Mouse (Mus musculus) lung, postnatal 4 days (tissue): ENCODE data around the gene Ncbp3.
A peak's percentile ranks its signal among the peaks of the same experiment; 100 is the strongest.

ENCODE experiments used
- DNase-seq, 2 experiments: peaks; one replicate each; pipeline ENCODE4 v3.0.0; 2021

Ncbp3 gene

DNA sequence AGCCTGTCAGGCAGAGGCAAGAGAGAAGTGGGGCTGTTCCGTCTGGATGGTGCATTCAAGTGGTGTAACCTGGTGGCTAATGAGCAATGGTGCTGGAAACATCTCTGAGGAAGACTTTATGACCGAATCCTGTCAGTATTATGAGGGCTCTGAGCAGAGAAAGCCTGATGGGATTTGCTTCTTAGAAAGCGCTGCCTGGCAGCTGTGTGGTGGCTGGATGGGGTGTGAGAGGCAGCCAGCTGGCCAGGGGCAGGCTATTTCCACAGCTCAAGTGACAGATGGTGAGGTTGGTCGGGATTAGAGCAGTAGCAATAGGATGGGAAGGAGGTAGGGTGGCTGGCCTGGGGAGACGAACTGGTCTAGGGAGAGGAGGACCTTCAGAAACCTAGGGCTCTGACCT, 16.0 kb upstream of the Ncbp3 start:
- no peak for DNase-seq

DNA sequence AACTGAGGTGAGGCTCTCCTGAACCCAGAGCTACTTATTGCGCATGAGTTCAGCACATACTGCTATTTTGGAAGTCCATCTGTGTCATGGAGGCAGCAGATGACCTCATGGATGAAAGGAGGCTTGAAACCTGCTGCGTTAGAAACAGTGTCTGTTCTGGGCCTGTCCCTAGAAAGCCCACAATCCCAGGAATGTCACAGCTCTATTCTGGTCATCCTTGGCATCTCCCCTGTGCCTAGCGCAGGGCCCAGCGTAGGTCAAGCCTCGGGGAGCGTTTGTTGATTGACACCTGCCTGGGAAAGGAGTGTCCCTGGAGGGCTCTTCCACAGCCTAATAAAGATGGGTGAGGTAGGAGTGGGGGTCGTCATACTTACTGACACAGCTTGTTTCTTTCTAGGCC, 11.5 kb upstream of the Ncbp3 start:
- DNase-seq = no peak

DNA sequence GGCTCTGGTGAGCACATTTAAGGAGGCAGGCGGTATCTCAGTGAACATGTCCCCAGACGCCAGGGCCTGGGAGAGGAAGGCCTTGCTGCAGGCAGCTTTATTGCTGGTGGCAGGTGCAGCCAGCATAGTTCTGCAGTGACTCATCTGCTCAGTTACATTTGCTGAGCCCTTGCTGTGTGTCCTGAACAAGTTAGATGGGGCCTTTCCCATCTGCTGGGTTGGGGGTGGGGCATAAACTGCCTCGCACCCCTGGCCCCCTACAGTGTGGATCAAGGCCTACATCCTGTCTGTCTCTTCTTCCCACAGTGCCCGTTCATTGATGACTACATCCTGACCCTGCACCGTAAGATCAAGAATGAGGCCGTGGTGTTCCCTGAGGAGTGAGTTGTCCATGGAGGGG, 10.7 kb upstream of the Ncbp3 start:
- DNase-seq = no peak

DNA sequence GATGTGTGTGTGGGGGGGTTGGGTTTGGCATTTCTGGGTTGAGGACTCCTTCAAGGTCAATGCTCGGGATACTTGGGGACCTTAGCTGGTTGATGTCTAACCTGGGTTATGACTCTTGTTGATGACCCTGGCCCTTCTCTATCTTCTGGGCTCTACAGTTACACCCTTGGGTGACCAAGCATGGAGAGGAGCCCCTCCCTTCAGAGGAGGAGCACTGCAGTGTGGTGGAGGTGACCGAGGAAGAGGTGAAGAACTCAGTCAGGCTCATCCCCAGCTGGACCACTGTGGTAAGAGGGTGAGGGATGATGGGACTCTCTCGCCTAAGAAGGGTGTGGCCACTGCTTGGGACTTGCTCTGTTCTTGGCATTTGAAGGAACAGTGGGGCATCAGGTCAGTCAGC, 9.9 kb upstream of the Ncbp3 start:
- no peak for DNase-seq

DNA sequence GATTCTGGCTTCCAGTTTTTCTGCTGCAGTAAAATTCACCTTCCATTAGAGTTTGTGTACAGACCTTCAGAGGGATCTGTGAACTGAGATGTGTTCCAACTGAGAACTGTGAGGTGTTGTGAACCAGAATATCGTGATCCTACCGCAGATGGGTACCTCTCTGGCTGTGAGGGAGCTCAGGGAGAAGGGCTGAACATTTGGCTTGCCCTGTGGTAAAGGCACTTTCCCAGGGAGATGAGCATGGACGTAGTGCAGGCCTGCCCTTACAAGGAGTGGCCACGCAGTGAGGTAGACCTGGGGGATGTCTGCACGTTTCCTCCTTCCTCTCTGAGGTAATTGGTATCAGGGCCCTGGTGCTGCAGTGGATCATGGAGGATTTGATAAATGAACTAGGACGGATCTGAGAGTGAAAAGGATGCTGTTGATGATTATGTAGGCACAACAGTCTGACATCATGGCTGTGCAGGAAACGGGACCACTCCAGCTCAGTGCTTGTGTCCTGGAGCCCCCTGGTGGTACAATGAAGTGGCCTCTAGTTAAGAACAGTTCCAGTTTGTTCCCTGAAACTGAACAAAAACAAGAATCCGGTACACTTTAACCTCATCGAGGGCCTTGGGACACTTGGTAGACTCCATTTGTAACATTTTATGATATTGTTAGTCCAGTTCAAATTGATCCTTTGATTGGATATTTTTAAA, 8.3 kb upstream of the Ncbp3 start:
- DNase-seq = peak; percentile 58 to 79

DNA sequence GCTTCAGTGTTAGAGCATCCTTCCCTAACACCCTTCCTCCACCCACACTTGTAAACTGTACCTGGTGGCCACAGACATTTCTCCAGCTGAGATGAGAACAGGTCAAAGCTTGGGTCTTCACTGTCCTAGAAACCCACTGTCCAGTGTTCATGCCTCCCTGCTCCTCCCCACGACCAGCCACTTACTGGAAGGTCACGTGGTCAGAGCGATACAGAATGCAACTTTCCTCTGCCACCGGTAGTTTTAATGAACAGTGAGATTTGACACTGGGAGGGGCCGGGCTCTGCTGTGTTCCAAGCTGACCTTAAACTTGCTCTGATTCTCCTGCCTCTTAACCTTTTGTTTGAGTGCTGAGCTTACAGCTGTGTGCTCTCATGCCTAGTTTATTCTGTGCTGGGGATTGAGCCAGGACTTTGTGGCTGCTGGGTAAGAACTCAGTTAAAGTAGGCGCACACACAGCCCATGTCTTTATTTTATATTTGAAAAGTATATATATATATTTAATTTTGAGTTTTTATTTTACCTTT, 3.3 kb upstream of the Ncbp3 start:
- DNase-seq = peak in 1 of 2 experiments; percentile 39

DNA sequence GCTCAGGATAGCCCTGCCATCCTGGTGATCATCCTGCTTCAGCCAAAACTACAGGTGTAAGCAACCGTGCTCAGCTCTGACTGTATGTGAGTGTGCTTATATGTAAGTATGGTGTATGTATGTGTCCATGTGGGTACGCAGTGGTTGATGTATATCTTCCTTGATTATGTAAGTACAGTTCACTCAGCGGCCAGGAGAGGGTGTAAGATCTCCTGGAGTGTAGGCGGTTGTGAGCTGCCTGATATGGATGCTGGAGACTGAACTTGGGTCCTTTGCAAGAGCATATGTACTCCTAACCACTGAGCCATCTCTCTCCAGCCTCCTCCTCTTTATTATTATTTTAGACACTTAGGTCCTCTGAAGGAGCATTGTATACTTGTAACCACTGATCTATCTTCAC, 2.8 kb upstream of the Ncbp3 start:
- DNase-seq = peak in 1 of 2 experiments; percentile 5

DNA sequence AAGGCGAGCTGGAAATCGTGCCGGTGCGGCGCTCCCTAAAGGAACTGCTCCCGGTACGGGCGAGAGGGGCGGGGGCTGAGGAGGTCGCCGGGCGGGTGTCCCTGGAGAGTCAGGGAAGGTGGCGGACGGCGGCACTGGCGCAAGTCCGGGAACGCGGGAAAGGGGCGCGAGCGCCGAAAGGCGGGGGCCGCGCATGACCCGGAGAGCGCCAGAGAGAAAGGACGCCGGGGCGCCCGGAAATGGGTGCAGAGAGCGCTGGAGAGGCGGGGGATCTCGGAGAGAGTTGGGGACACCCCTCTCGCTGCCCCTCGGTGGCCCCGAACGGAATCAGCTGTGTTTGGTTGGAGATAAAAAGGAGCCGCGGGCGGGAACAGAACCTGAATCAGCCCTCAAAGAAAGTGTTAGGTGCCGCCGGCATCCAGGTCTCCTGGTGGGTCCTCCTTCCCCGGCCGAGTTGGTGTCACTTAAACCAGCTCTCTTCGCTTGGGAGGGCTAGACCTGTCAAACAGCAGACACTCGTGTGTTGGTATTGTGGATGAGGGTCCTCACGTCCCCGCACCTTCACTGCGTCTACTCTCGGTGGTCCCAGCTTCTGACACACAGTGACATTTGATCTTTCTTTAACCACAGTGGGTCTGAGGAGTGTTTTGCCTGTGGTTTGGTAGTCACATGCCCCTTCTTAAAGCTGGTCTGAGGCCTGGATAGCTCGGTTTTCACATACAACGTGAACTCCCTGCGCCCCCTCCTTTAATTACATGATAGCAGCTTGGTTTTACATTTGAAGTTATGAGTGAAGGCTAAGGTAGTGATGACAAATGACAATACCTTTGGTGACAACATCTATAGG, 670 bp downstream of the Ncbp3 start:
- no peak for DNase-seq

DNA sequence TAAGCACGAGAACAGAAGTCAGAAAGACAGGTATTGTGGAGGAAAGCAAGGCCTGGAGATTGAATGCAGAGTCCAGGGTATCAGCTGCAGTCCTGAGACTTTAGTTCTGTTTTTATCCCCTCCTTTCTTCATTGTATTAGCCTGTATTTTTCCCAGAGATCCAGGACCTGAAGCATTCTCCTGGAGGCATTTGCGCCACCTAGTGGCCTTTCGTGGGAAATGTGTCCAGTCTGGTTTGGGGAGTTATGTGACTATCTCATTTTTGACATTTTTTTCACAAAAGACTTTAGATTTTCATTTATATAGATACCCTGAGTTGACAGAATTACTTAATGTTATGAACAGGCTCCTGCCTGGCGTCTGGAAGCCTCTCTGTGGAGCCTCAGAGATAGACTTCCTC, 1.8 kb downstream of the Ncbp3 start:
- DNase-seq = peak; percentile 72 to 85

DNA sequence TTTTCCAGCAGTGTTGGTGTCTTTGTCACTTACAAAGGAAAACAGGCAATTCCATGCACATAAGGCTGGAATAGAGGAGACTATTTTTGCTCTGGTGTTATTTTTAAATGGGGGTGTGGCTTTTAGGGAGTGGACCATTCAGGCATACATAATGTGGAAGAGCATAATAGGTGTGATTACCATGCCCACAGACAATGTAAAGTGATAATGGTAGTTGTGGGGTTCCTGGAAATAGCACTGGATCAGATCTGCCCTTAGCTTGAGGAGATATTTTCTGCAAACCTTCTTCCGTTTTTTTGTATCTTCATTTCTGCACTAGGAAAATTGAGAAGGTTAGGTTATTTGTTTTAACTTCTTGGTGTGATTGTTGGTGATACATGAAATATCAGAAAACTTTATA, 5.2 kb downstream of the Ncbp3 start:
- no peak for DNase-seq

DNA sequence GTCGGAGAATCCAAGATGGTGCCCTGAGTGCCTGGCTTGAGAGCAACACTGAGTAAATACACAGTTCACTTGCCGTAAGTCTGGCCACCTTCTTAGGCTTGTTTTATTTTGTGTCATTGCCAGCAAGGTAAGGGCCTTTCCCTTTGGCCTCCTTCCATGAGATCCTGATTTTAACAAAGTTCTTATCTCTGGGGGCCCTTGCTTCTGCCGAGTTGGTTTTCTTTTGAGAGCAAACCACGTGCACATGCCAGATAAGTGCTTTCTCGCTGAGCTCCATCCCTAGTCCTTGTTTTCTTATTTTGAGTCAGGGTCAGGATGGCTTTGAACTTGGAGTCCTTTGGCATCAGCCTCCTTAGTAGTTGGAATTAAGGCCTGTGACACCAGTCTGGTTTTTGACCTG, 10.1 kb downstream of the Ncbp3 start:
- DNase-seq = no peak

DNA sequence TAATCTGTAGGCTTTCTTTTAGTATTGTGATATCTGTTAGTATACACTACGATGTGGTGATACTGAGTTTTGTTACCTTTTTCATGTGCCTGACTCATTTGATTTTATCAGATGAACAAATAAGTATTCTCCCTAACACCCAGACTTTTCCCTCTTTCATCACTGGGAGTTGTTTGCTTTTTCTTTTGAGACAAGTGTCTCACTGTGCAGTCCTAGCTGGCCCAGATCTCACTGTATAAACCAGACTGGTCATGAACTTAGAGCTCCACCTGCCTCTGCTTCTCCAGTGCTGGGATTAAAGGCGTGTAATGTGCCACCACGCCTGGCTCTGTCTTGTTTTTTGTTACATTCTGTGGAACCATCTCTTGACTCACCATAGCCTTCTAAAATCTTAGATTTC, 12.0 kb downstream of the Ncbp3 start:
- no peak for DNase-seq

DNA sequence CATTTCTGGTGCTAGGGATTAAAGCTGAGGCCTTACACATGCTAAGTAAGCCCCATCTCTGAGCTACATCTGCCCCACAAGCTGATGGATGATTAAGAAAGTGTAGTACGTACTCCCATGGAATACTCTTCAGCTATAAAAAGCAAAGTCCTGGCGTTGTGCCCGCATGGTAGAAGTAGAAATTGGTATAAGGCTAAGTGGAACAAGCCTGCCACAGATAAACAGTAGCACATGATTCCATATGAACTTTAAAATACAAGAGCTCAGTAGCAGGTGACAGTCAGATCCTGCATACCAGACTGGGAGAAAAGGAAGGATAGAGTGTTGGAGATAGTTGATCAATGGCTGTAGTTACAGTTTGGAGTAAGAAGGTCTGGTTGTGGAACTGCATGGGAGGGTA, 13.8 kb downstream of the Ncbp3 start:
- no peak for DNase-seq

DNA sequence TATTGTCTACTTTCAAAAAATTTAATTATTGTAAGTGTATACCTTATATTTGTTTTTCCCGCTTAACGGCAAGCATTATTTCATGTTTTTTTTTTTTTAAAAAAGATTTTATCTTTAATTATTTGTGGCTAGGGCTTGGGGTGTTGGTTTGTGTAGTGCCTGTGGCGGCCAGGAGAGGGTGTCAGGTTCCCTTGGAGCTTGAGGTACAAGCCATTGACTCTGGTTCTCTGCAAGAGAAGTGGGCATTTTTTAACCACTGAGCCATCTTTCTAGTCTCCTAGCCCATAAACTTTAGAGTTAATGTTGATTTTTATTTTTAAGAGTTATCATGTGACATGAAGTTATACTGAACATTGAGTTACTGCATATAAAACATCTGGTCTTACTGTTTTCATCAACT, 24.3 kb downstream of the Ncbp3 start:
- peak in 1 of 2 experiments; percentile 54 for DNase-seq

DNA sequence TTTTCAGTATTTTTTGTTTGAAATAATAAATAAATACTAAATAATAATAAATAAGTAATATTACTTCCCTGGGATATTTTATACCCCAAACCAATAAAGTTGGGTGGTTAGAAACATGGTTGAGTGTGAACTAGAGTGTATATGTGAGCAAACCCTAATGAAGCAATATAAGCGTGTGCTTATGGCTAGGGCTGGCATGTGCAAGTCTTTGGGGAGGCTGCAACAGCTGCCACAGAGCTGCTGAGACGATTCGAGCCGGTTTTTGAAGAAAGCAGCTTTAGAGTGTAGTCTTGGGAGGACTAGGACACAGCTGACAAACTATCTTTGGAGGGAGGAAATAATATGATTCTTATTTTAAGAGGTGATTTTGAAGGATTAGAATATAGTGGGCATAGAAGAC, 28.7 kb downstream of the Ncbp3 start:
- no peak for DNase-seq

DNA sequence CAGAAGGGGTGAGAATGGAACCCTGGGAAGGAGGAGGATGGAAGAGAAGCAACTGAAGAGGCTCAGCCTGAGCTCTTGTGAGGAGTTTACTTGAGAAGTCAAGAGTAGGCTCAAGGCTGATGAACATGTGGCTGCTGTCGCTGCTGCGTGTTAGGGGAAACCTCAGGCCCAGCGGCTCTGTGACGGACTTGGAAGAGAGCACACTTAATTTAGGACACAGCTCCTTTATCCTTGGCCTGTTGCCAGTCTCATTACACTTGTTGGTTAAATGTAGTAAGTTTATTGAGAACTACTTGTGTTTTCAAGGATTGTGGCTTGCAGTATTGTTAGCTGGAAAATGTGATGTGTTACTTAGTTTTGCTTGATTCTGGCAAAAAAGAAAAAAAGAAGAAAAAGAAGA, 29.1 kb downstream of the Ncbp3 start:
- no peak for DNase-seq

DNA sequence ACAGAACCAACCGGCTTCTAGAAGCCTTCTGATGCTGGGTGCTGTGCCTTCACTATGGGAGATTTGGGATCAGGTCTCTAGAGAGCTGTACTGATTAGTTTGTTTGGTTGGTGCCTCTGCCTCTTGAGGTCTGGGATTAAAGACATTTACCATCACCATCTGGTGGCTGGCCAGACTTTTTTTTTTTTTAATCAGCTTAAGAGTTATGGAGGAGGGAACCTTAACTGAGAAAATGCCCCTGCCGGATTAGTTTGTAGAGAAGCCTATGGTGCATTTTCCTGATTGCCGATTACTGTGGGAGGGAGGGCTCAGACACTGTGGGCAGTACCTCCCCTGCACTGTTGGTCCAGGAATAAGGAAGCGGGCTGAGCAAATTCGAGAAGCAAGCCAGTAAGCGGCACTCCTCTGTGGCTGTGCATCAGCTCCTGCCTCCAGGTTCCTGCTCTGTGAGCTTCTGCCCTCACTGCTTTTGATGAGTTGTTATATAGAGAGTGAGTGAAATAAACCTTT, 29.7 kb downstream of the Ncbp3 start:
- DNase-seq = no peak

DNA sequence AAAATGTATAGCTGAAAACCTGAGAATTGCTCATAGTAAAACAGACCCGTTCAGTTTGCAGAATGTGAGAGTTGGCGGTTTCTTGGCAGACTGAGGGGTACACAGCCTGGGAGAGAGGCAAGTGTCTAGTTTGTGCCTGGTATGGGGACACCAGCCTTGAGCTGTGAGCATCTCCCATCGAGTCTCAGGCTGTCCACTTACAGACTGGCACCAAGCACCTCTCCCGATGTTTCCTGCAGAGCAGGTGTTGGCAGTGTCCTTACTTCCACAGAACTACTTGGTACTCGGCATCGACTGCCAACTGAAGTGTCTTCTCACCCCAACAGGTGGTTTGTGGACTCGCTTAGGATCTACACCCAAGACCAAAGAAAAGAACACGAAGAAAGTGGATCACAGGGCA, 31.0 kb downstream of the Ncbp3 start:
- no peak for DNase-seq

DNA sequence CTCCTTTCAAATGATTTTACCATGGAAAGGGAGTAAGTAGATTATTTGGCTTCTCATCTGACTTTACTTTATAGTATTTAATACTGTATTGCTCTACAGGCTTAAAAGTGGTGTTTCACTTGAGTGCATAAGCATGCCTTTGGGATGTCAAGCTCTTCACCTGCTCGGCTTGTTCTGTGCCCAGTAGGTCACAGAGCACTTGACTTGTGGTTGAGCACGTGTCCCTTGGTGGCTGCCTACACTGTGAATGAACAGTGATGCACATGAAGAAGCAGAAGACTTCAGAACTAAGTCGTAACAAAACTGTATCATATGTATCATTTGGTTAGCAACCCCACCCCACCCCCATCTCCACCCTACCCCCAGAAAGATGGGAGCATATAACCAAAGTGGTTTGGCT, 32.7 kb downstream of the Ncbp3 start:
- DNase-seq = no peak

DNA sequence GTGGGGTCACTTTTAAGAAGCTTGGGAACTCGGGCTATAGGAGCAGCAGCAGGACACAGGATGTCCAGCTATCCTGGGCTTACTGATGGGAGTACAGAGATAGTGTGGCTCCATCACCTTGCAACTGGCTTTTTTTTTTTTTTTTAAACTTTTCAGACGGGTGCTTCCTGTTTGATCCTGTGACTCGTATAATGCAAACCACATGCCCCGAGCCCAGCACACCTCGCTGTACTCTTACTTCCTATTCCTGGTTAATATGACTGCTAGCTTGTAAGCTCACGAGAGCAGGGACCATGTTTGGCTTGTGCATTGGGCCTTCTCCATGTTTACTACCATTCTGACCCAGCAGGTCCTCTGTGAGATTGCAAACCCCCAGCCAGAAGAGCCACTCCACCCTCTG, 36.7 kb downstream of the Ncbp3 start:
- no peak for DNase-seq

DNA sequence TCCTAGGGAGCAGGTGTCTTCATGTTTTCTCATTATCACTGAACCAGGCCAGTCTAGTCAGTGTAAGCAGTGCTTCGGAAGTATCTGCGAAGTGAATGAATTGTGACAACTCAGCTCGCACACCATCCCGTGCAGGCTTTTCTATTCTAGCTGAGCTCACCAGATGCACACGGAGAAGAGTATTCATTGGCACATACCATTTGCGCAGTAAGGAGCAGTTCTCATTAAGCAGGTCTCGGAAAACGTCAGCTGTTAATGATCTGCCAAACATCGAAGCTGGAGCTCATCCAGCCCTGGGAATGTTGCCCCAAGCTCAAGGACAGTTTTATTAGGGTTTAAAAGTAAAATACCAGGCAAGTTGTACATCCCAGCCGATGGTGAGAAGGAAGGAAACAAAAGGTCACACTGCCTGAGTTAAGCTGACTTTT, 37.2 kb downstream of the Ncbp3 start:
- DNase-seq = peak; percentile 37 to 73

DNA sequence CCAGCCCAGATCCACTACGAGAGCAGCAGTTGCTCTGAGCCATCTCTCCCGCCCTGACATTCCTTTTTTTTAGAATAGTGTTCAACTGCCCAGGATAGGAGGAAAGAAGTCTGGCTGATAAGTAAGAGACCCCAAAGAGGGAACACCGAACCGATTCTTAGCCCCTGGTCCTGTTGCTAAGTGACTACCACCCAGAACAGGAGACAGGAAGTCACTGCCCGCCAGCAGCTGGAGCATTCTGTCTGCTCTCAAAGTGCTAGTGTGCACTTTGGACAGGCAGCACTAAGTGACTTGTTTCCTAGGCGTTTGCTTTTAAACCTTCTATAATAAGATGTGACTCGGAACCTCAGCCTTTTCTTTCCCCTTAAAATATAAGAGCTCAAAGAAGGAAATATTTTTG, 37.8 kb downstream of the Ncbp3 start:
- no peak for DNase-seq

DNA sequence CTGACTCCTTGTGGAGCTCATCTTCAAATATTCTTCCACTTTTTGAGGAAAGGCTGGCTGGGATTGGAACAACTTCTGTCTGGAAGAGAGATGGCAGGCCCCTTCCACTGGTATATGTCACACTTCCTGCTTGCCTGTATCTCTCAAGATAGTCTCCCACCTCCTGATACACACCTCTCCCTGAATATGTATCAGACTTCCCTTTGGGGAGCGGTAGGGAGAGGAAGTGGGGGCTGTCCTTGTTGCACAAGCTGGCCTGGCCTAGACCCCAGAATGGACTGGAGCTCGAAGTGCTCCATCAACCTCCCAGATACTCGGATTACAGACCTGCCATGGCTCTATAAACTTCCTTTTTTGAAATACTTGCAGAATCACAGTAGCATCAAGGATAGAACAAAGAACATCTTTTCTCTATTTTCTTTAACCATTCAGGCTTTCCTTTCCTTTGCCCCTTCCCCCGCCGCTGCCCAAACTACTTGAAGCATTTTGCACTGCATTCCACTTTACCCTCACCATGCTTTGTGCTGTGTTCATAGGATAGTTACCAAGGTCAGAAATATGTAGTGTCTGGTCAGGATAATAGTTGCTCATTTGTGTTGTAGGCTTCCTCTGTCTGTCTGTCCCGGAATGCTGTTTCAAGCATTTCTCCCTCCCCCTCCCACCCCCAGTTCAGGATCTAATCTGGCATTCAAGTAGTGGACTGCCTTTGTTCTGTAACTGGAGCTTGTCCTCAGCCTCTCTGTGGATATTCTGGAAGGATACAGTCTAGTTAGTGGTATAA, 40.3 kb downstream of the Ncbp3 start:
- DNase-seq = no peak
